Mouse (Mus musculus): ENCODE measurements around the gene Spcs2.
"Not testable (repeated sequence)": the region's sequence is repeated elsewhere in the genome, so short reads cannot be mapped to it uniquely, and the experiment has no call there.

Gene Spcs2

DNA sequence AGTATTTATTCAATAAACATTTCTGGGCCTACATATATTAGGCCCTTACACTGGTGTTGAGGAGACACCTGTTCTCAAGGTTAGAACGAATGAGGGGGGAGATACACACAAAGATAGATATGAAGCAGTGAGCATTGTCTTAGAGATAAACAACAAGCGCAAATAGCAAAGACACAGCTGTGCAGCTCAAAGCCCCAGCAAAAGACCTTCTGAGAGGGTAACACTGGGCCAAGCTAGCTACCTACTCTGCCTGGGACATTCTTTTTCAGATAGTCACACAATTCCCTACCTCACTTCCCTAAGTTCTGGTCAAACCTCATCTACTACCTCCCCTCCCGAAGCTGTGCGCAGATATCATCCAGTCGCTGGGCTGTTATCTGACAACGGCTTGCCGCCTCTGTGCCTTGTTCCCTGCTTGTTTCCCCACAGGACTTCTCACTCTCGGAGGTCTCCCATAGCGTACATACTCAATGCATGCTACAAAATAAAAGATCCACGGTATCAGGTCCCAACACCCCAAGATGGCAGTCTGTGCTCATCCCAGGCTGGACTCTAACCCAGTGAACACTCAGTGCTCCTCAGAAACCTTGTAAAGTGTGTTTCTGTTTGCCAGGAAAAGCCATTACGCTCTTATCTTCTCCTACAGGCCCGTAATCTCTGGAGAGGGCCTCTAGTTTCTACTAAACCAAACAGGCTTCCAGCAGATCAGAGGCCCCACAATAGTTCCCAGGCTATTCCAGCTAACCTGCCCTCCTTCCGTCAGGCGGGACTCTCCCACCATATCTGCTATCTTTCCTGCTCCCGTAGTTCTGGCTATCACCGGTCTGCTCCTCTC lies 38.4 kb downstream of the Spcs2 start:
- DNase-seq (ENCODE audit: low read depth), result peak; percentile 83

DNA sequence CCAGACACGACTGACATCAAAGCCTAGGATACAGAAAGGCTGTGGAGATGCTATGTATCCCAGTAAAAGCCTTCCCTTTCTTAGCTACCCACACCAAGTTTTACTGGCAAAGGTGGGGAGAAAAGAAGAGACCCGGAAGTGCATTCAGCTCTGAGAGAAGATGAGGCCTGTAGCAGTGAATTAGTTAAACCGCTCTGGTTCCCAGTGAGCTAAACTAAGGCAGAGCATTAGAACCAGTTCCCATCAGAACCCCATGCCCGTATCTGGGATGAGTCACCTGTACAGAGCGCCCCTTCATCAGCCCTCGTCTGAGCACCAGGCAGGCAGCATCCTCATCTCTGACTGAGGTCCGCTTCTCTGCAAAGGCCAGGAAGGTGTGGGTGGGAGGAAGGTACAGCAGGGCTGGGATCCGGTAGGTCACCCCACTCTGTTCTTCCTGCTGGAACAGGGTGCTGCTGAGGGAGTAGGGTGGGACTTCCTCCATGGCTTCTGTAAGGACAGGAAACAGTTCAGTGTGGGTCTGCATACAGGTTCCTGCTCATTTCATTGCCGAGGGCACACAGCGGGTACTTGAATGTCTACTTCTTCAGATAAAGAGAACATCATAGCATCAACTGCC lies 40.1 kb downstream of the Spcs2 start:
- DNase-seq (ENCODE audit: low read depth), result no peak

DNA sequence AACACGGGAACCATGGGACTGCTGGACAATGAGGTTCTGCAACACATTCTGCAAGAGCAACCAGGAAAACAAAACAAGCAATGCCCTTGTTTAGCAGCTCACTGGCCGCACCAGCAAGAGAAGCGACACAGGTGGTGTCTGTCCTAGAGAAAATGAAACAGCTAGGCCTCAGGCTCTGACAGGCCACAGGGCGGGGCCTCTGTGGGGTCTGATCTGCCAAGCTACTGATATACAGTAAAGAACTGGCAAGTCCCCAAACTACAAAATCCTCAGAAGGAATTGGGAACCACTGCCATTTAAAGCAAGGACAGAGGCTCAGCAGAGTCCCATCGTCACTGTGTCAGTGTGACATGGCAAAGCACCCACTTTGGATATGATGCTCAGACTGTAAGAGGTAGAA lies 40.8 kb downstream of the Spcs2 start:
- peak; percentile 73 for DNase-seq (ENCODE audit: low read depth)

DNA sequence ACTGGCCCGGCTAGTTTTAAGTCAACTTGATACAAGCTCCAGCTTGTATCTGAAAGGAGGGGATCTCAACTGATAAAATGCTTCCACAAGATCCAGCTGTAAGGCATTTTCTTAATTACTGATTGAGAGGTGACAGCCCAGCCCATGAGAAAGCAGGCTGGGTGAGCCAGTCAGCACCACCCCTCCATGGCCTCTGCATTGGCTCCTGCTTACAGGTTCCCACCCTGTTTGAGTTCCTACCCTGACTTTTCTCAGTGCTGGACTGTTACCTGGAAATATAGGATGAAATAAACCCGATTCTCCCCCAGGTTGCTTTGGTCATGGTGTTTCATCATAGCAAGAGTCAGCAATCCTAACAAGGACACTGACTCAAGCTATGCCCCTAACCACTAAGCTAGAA lies 41.3 kb downstream of the Spcs2 start:
- DNase-seq (ENCODE audit: low read depth), result no peak

DNA sequence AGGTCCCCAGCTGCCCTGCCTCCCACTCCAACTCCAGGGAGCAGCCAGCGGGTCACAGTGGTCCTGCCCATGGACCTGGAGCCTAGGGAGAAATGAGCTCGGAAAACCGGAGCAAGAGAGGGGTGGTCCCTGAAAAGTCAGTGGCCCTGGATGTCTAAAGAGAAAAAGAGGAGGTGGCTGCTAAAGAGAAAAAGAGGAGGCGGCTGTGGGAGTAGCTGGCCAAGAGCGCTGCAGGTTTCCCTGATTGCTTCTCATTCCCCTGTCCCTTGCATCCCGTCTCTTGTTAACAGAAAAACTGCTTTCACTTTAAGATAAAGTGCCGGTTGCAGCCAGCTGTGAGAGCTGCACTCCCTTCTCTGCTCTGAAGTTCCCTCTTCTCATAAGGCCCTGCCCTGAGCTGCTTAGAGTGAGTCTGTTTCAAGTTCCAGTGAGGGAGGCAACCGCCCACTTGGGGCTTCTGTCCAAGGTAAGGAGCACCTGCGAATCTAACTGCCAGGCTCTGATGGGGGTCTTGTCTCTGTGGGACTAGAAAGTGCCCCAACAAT lies 45.0 kb downstream of the Spcs2 start:
- not testable (repeated sequence) for DNase-seq (ENCODE audit: low read depth)

DNA sequence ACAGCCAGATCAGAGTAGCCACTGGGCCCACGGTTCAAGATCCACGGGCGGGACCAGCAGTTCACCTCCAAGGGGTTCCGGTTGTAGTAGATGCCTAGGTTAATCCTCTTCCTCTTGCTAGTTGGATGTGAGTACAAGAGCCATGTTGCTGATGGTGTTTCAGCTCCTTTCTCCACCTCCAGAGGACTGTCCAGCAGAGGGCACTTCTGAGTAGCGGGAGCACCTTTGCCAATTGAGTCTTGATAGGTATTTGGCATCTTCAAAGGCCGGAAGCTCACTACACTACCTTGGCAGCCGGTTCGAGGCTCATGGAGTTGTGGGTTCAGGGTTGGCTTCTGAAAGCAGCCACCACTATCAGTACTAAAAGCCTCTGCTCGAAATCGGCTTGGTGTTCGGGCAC lies 49.9 kb downstream of the Spcs2 start:
- no peak for DNase-seq (ENCODE audit: low read depth)

DNA sequence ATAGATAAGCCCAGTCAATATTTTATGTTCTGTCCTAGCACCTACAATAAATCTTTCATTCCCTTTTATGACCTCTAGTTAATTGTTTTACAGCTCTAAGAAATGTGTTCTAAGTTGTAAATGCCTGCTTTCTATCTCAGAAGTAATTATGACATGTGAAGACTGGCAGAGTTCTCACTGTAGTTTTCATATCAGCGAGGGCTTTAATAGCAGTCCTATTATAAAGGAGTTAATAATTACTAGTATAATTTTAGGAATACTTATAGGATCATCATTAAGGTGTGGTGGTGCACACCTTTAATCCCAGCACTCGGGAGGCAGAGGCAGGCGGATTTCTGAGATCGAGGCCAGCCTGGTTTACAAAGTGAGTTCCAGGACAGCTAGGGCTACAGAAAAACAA lies 51.6 kb downstream of the Spcs2 start:
- no peak for DNase-seq (ENCODE audit: low read depth)

DNA sequence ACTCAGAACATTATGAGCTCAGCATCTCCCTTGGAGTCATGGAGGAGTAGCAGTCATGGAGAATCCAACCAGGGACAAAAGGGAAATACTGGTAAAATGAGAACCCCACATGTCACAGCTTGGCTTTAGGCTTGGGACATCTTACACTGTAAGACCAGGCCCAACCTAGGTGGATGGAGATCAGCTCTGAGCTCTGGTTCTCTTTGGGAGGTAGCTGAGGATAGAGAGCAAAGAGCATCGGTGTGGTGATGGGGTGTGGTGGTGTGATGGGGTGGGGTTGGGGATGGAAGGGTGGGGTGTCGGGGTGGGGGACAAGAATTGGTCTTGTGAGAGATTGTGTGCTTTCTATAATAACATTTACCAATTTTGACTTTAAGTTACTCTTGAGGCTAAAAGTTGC lies 52.4 kb downstream of the Spcs2 start:
- DNase-seq (ENCODE audit: low read depth), result no peak

DNA sequence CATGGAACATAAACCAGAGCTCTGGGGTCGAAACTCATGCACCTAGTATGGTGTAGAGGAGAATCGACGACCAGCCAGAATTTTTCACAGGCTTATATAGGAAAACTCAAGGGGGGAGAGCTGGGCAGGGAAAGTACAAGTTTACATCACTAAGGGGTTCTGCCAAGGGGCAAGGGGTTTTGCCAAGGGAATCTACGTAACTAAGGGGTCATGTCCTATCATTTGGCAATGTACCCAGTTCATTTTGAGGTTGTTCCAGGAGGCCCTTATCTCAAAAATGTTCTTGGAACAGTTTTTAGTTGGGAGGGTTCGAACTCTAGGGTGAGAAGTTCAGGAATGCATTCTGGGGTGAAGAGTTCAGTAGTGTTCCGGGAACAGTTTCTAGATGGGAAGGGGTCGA lies 56.2 kb downstream of the Spcs2 start:
- DNase-seq (ENCODE audit: low read depth), result not testable (repeated sequence)

DNA sequence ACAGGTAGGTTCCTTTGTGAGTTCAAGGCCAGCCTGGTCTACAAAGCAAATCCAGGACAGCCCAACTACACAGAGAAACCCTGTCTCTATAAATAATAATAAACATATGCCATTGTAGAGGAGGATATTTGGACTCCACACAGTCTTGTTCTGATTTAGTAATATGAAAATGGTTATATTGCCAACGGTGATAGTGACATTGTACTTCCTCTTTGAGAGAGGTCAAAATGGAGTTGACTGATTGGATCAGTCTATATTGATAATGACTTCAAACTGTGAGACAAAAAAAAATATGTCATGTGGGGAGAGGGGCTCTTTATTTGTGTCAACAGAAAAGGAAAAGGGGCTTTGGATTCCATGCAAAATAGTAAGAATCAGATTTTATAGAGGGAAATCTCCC lies 57.9 kb downstream of the Spcs2 start:
- no peak for DNase-seq (ENCODE audit: low read depth)

DNA sequence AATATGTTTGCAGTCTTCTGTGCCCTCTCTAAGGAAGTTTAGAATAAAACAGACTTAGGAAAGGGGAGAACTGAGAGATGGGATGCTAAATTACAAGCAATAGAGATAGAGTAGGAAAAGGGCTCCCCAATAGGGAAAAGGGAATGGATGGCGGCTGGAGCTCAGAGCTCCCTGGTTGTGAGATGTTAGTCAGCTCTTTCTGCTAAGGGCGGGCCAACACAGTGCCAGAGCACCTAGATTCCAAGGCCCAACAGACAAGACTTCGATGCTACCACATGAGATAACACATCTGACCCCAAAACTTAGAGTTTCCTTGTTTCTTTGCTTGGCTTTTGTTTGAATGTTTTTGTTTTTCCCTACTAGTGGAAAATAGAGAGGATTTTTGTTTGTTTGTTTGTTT lies 59.2 kb downstream of the Spcs2 start:
- DNase-seq (ENCODE audit: low read depth), result not testable (repeated sequence)

DNA sequence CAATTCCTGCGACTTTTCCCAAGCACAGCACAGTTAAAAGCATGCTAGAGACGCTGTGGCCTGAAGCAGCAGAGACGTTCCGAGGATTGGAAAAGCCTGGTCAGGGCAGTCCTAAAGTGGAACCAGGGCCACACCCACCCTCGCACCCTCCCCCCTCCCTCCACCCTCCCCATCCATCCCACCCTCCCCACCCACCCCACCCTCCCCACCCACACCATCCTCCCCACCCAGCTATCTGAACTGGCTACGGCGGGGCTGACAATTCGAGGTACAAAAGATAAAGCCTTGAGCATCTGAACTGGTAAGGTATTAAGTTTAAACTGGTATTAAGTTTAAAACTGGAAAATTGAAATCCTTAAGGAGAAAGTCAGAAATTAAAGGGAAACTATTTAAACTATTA lies 59.7 kb downstream of the Spcs2 start:
- no peak for DNase-seq (ENCODE audit: low read depth)

DNA sequence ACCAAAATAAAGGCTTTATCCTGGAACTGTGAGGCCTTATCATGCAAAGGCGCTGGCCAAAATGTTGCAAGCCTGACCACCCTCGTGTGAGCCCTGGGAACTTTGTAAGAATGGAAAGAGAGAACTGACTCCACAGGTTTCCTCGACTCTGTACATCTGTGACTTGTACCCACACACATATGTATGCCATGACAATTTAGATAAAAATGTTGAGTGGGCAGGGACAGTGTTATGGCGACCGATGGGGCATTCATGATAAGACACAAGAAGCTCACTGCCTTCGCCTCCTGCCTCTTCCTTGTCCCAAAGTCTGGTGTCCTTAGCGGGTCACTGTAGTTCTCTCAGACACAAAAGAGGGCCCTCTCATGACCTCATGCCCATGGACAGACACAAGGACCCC lies 64.1 kb downstream of the Spcs2 start:
- no peak for DNase-seq (ENCODE audit: low read depth)

DNA sequence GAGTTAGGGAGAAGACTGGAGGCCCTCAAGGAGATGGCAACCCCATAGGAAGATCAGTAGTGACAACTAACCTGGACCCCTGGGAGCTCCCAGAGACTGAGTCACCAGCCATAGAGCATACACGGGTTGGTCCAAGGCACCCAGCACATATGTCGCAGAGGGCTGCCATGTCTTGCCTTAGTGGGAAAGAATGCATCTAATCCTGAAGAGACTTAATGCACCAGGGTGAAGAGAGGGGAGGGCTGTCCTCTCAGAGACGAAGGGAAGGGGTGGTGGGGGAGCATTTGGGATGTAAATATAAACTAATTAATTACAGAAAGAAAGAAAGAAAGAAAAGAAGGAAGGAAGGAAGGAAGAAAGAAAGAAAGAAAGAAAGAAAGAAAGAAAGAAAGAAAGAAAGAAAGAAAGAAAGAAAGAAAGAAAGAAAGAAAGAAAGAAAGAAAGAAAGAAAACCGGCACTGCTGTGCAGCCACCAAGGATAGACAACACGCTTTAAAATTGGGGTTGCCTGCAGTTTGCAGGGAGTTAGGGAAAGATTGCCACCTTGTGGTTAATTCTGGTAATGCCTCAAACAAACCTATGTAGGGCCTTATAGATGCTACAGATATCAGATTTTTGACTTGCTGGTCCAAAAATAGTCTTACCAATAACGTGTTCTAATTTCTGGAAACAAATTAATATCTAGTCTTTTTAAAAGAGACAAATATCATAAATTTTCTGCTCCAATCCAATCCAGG lies 65.2 kb downstream of the Spcs2 start:
- DNase-seq (ENCODE audit: low read depth), result peak; percentile 88

DNA sequence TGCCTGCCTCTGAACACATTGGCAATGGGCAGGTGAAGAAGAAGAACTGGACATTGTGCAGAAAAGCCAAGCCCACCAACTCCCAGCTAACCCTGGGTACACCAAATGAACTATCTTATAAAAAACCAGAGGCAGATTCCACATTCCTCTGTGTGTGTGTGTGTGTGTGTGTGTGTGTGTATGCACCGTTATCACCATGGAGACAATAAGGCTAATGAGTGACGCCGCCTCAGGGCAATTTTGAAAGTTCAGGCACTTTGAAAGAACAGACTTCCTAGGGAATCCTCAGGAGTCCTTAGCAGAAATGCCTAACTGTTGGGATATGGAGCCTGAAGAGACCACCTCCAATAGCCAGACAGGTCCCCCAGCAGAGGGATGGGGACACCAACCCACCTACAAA lies 66.0 kb downstream of the Spcs2 start:
- no peak for DNase-seq (ENCODE audit: low read depth)

DNA sequence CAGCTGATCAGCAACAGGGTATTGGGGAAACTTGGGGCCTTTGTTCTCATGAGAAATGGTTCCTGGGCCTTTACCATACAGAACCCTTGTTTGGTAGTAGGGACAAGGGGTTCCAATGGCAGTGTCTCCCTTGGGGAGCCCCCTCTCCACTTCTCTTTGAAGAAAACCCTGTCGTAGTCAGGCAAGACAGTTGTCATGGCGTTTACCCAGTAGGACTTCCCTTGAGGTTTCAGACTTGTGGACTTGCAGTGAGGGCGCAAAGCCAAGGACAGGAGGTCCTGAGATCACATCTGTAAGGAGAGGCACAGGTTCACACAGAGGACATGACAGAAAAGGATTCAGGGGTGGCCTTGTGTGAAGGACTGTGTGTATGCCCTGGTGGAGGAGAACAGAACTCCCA lies 66.8 kb downstream of the Spcs2 start:
- DNase-seq (ENCODE audit: low read depth), result no peak

DNA sequence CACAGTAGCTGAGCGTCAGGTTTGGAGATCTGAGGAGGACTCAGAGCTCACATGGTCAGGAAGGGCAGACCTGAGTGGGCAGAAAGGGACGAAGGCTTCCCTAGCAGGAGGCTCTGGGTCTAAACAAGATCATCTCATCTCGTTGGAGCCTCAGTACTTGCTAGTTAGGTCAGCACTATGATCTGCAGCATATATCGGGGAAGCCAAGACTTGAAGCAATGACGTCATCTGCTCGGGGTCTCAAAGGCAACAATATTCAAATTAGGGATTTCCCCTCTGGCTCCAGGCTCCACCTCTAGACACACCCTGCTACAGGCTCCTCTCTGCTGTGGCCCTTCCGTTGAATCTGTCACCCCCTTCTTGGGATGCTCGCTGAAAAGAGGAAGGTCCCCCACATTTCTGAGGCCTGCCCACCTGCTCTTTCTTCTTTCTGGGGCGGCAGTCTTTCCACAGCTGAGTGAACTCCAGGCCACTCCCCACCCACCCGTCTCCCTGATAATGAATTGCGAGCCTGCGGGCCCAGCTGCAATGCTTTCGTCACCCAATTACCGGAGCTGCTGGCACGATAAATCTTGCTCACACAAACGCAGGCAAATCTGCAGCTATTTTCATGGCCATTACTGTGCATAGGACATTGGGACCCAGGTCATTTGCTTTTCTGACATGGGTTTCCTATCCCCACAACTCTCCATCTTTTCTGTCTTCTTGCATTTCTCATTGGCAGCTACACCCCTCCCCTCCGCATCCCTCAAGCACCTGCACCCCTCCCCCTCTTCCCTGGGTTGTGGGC lies 67.9 kb downstream of the Spcs2 start:
- no peak for DNase-seq (ENCODE audit: low read depth)

DNA sequence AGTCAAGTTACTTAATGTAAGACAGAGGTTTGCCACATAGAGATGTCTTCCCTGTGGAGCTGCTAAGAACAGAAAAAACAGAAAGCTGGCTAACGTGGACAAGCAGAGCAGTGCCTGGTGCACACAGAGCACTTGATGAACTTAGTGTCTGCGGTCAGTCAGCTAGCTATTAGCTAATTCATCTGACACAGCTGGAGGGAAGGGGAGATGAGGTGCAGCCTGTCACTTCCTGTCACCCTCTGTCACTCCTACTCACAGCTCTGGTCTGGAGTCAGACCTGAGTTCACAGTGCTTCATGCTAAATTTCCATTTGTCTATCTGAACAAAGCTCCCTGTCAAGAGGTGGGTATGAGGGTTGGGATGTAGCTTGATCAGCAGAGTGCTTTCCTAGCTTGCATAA lies 69.2 kb downstream of the Spcs2 start:
- DNase-seq (ENCODE audit: low read depth), result no peak

DNA sequence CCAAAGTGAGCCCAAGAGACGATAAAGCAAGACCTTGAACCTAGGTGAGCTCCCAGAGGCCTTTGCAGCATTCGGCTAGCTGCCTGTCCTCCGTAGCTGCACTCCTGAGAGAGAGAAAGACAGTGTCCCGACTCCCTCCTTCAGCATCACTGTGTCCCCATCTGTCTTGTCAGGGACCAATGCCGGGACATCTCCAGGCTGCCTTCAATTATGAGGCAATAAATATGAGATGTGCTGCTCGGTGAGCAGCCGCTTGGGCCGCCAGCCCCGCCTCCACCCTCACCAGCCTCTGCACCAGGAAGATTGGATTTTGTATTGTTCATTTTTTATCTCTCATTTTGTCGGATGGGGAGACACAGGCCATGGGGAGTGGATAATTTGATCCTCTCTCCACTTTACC lies 72.4 kb downstream of the Spcs2 start:
- no peak for DNase-seq (ENCODE audit: low read depth)

DNA sequence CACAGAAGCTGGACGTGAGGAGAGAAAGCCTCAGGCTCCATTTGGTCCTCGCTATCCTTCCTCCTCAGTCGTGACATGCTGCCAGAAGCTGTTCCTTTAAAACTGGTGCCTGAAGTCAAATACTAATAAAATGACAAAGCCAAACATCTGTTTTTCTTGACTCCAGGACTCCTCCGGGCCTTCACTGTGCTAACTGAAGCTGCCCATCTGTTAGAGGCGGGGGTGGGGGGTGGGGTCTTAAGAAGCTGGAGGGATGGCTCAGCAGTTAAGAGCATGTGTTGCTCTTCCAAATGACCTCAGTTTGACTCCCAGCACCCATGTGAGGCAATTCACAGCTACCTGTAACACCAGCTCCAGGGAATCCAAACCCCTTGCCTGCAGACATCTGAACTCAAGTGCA lies 74.7 kb downstream of the Spcs2 start:
- DNase-seq (ENCODE audit: low read depth), result no peak

DNA sequence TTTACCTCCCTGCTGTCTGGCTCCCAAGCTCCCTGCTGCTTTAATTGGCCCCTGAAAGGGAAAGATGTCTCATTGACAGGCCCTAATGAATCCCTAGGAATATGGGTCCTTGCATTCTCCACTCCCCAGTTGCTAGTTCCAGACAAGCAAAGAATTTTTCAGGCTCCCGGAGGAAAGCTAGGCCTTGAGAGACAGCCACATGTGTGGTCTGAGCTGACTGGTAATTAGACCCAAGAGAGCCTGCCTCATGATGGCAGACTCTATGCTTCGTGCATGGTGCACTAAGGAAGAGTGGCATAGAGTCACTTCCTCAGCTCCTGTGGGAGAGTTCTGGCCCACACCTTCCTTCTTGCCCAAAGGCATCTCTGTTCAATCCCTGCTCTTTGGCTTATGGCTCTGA lies 75.3 kb downstream of the Spcs2 start:
- DNase-seq (ENCODE audit: low read depth), result no peak
